ENCODE assay signal across 8 mouse cellular contexts in the genomic region with DNA sequence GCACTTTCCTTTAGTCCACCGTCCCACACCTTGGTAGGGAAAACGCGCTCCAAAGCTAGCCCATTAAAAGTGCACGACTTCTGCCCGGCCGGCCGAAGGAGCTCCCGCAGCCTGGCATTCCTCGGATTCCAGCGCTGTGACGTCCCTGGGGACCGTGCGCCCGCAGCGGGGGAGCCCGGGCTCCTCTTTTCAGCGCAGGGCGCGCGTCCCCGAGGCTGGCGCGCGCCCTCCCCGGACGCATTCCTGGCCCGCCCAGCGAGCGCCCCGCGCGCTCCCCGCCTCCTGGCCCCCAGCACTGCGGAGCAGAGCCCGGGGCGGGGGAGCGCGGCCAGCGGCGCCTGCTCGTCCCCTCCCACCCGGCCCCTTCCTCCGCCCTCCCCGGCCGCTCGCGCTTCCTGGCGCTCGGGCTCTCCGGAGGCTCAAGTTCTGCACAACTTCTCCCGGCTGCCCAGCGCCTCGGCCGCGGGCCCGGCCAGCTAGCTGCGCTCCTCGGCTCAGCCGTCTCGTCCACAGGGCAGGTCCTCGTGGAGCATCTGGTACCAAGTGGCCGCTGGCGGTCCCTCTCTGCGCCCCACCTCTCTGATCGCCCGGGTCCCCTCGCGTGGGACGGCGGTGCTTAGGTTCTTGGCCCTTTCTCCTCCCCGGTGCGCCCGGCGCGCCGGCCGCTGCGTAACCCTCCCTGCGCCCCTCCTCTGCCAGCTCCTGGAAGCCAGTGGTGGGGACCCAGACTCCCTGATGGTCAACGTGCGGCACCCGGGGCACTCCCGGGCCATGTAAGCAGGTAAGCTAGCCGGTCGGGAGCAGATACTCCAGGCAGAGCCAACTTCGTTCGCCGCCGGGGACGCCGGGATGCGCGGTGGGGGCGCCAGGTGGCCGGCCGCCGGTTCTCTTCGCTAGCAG. TPM values are rescaled to one million over a fixed set of nuclear protein-coding genes. Genes with fewer than 3 reads are reported as not detected.
DNase-seq lines count a peak whose midpoint lies in the region; TF ChIP-seq lines count a peak whose summit lies in the region.

Gene Ptpn14 (plus strand): TSS at position 385 of the 900 bp plus-strand sequence.

- H3K27me3 ChIP-seq in cerebellum, adult 2 months (ENCODE audit: control insufficient read depth, insufficient read depth, low read length) = peaks cover 5% of the 10 kb centered on the region; the same call in 1 of the 2 replicates
- no peaks in the 10 kb centered on the region for H3K27me3 ChIP-seq in myocyte (ENCODE audit: control insufficient read depth, insufficient read depth, insufficient read length)

- no peak for TF ChIP-seq POLR2A in cerebellum, adult 2 months (IDR thresholded peaks at IDR 0.05; ENCODE audit: borderline replicate concordance, insufficient read depth, low read length)
- peak; percentile 73 for TF ChIP-seq POLR2A in myocyte (IDR thresholded peaks at IDR 0.05; ENCODE audit: insufficient read length, low read depth)

- no peak within 1 kb of the TSS; the same call in 1 of the 2 replicates for H3K27ac ChIP-seq in cerebellum, adult 2 months (ENCODE audit: insufficient read depth, low read length)

- TF ChIP-seq CTCF in cerebellum, adult 2 months (IDR thresholded peaks at IDR 0.05; ENCODE audit: borderline replicate concordance, insufficient read depth, low read depth, low read length) = no peak

- H3K36me3 ChIP-seq in myocyte (ENCODE audit: control insufficient read depth, insufficient read depth) = no peaks in the 10 kb centered on the region

- H3ac ChIP-seq in myocyte (ENCODE audit: control insufficient read depth, insufficient read length) = peak within 1 kb of the TSS; percentile 73

- H3K4me1 ChIP-seq in cerebellum, adult 2 months (ENCODE audit: control insufficient read depth, insufficient read depth, low read length) = no peaks in the 10 kb centered on the region; the same call in 1 of the 2 replicates

- peak within 1 kb of the TSS; percentile 29 for H3K4me3 ChIP-seq in cerebellum, adult 2 months (replicated peaks; ENCODE audit: insufficient read depth, low read depth, low read length)
- peak within 1 kb of the TSS; percentile 75 for H3K4me3 ChIP-seq in myocyte

- WGBS in cerebellum, adult 2 months = under 1% methylated on average over 95 of the region's 98 CpGs

- DNase-seq in cerebellum, adult 2 months = no peak
- DNase-seq in cerebellum, adult 9-11 months = no peak
- peak; percentile 88 for DNase-seq in embryo, embryonic 10.5 days (ENCODE audit: low spot score)
- DNase-seq in heart, adult 11 months = peak; percentile 99
- peak; percentile 84 for DNase-seq in kidney, adult 11 months
- DNase-seq in liver = peak; percentile 71
- DNase-seq in testis, postnatal 14 days (ENCODE audit: low spot score) = peak; percentile 73

- peaks cover 50% of the 10 kb centered on the region for H3K79me2 ChIP-seq in myocyte (ENCODE audit: control insufficient read depth, insufficient read depth)

- peak within 1 kb of the TSS; percentile 97 for H3K4me2 ChIP-seq in myocyte (ENCODE audit: low read depth)

TF ChIP-seq in myocyte, 11 proteins besides CTCF, POLR2A, EP300 and RAD21:
- peak in 1 of 3 experiments; percentile 16 for TF ChIP-seq MYOD1 (IDR thresholded peaks at IDR 0.05; ENCODE audit: control insufficient read depth in 1 of 3, insufficient read length in 2 of 3, low read depth in 2 of 3)
- TF ChIP-seq CEBPB (IDR thresholded peaks at IDR 0.05; ENCODE audit: insufficient read depth, poor library complexity, severe bottlenecking) = no peak
- no peak for TF ChIP-seq MAX (IDR thresholded peaks at IDR 0.05; ENCODE audit: low read depth)
- TF ChIP-seq POLR2AphosphoS2 (IDR thresholded peaks at IDR 0.05; ENCODE audit: insufficient read length, low read depth) = peak; percentile 49
- no peak for TF ChIP-seq USF1 (IDR thresholded peaks at IDR 0.05; ENCODE audit: low read depth)
- TF ChIP-seq TCF12 (IDR thresholded peaks at IDR 0.05; ENCODE audit: insufficient read depth, poor library complexity, severe bottlenecking) = no peak
- no peak for TF ChIP-seq TCF3 (IDR thresholded peaks at IDR 0.05; ENCODE audit: insufficient read length, low read depth)
- peak in 1 of 3 experiments; percentile 53 for TF ChIP-seq MYOG (IDR thresholded peaks at IDR 0.05; ENCODE audit: control insufficient read depth in 1 of 3, insufficient read depth in 1 of 3, insufficient read length in 2 of 3, low read depth in 2 of 3)
- no peak for TF ChIP-seq REST (IDR thresholded peaks at IDR 0.05; ENCODE audit: insufficient read depth, insufficient read length)

RNA-seq across cellular contexts. Expression of gene Ptpn14, which starts in this region (rescaled TPM):
- polyA plus RNA-seq in cerebellum, adult 2 months (2012; rRNA removed) = 1.4 and 1.7 TPM in 2 replicates
- 13.6 TPM for polyA plus RNA-seq in myocyte (2012; fragmentation: generic; extraction: Trizol)

Comparison
In these comparisons a context has a peak if more than half of its experiments do, and no peak if none do; other contexts are left out.
1. DNase-seq: peak in embryo, embryonic 10.5 days (single experiment), heart, adult 11 months (single experiment), kidney, adult 11 months (single experiment), liver (single experiment) and testis, postnatal 14 days (single experiment); none in cerebellum, adult 2 months (0 of 2) and cerebellum, adult 9-11 months (single experiment).